ENCODE assay signal across 7 mouse cellular contexts in genomic region chr11:97936758-97937157, GRCm38 (mm10). TPM values are rescaled to one million over a fixed set of nuclear protein-coding genes. Genes with fewer than 3 reads are reported as not detected.
DNase-seq lines count a peak whose midpoint lies in the region; ATAC-seq and TF ChIP-seq lines count a peak whose summit lies in the region.

No protein-coding gene starts in this region.

- ATAC-seq in erythroblast, adult 5-6 weeks (replicated peaks; ENCODE audit: low FRiP score, poor library complexity, severe bottlenecking) = peak; percentile 64; the same call in 1 of the 2 replicates
- ATAC-seq in limb, embryonic 11.5 days (ENCODE audit: insufficient number of reproducible peaks, low FRiP score, low TSS enrichment, low read depth) = no peak

- no peak overlapping the region for H3K27ac ChIP-seq in limb, embryonic 11.5 days (replicated peaks; ENCODE audit: low read depth, low read length)

- peaks cover 53% of the 10 kb centered on the region for H3K4me1 ChIP-seq in E14TG2a.4 (replicated peaks; ENCODE audit: low read depth, low read length)
- no peaks in the 10 kb centered on the region for H3K4me1 ChIP-seq in limb, embryonic 11.5 days (ENCODE audit: control insufficient read depth, insufficient read depth, low read length)

- no peak overlapping the region for H3K9ac ChIP-seq in limb, embryonic 11.5 days (ENCODE audit: low read length)

- peaks cover 58% of the 10 kb centered on the region for H3K36me3 ChIP-seq in E14TG2a.4 (ENCODE audit: insufficient read depth, low read length)
- no peaks in the 10 kb centered on the region for H3K36me3 ChIP-seq in limb, embryonic 11.5 days (ENCODE audit: control insufficient read depth, insufficient read depth, low read length)

- H3K4me2 ChIP-seq in limb, embryonic 11.5 days (ENCODE audit: low read depth, severe bottlenecking) = no peak overlapping the region

- 35% methylated on average over 3 of the region's 3 CpGs for WGBS in limb, embryonic 11.5 days

- H3K9me3 ChIP-seq in E14TG2a.4 (ENCODE audit: low read length) = 0 out of 2 replicates have a peak, but pooled peaks cover under 1% of the 10 kb centered on the region
- no peaks in the 10 kb centered on the region for H3K9me3 ChIP-seq in limb, embryonic 11.5 days (ENCODE audit: control insufficient read depth, low read length)

- H3K4me3 ChIP-seq in E14TG2a.4 (replicated peaks; ENCODE audit: low read length) = no peak overlapping the region
- no peak overlapping the region for H3K4me3 ChIP-seq in limb, embryonic 11.5 days (ENCODE audit: low read depth, low read length)

- TF ChIP-seq CTCF in E14TG2a.4 (conservative IDR thresholded peaks at IDR 0.05; ENCODE audit: low read length) = peak; percentile 91

- peak; percentile 47 to 55 for DNase-seq in layer of hippocampus, postnatal 10 days (ENCODE audit: low spot score in 2 of 2)
- no peak for DNase-seq in layer of hippocampus, postnatal 36 days
- DNase-seq in ZHBTc4 (ENCODE audit: low read depth, low spot score) = peak; percentile 81
- DNase-seq in limb, embryonic 11.5 days (ENCODE audit: low spot score) = peak; percentile 74
- peak; percentile 24 for DNase-seq in retina, postnatal 7 days (ENCODE audit: low read depth, low spot score)

- H3K27me3 ChIP-seq in E14TG2a.4 (ENCODE audit: insufficient read depth, low read length) = no peaks in the 10 kb centered on the region
- H3K27me3 ChIP-seq in limb, embryonic 11.5 days (ENCODE audit: control insufficient read depth, insufficient read depth, low read length) = no peaks in the 10 kb centered on the region

RNA-seq across cellular contexts. Expression of gene Plxdc1, which starts 49.5 kb away (rescaled TPM):
- total RNA-seq in layer of hippocampus, postnatal 10 days (2021) = 1 to 10 TPM; 6.8 to 7.1 TPM
- 10 to 100 TPM in 1 of 2 experiments, 1 to 10 TPM in 1; 8.2 to 10.0 TPM for total RNA-seq in layer of hippocampus, postnatal 36 days (2021)
- 2.1 TPM in 1 of 2 replicates, not detected in the other for total RNA-seq in erythroblast, adult 5-6 weeks (2015; ENCODE audit: low replicate concordance)
- 1.0 and 1.8 TPM in 2 replicates for total RNA-seq in erythroblast, adult 5-6 weeks (2017; ENCODE audit: low replicate concordance)
- 0.15 TPM in 1 of 2 replicates, not detected in the other for polyA plus RNA-seq in limb, embryonic 11.5 days (2014; fragmentation: Nextera tagmentation; extraction: Ambion mirVana)

RNA-seq across cellular contexts. Expression of gene Fbxo47, which starts 52.8 kb away (rescaled TPM):
- total RNA-seq in layer of hippocampus, postnatal 10 days (2021) = under 1 TPM; 0.45 to 0.46 TPM
- 1 to 10 TPM; 1.5 to 2.1 TPM for total RNA-seq in layer of hippocampus, postnatal 36 days (2021)
- not detected in 2 replicates for total RNA-seq in erythroblast, adult 5-6 weeks (2015; ENCODE audit: low replicate concordance)
- 0.84 and 0.85 TPM in 2 replicates for total RNA-seq in erythroblast, adult 5-6 weeks (2017; ENCODE audit: low replicate concordance)
- polyA plus RNA-seq in limb, embryonic 11.5 days (2014; fragmentation: Nextera tagmentation; extraction: Ambion mirVana) = 1.0 TPM in 2 replicates

RNA-seq across cellular contexts. Expression of gene Arl5c, which starts 59.2 kb away (rescaled TPM):
- total RNA-seq in layer of hippocampus, postnatal 10 days (2021) = 1 to 10 TPM; 2.0 to 2.1 TPM
- 1 to 10 TPM; 1.0 to 1.1 TPM for total RNA-seq in layer of hippocampus, postnatal 36 days (2021)
- 0.96 and 5.9 TPM in 2 replicates for total RNA-seq in erythroblast, adult 5-6 weeks (2015; ENCODE audit: low replicate concordance)
- 1.5 and 2.6 TPM in 2 replicates for total RNA-seq in erythroblast, adult 5-6 weeks (2017; ENCODE audit: low replicate concordance)
- 9.5 and 9.9 TPM in 2 replicates for polyA plus RNA-seq in limb, embryonic 11.5 days (2014; fragmentation: Nextera tagmentation; extraction: Ambion mirVana)

Comparison
In these comparisons a context has a peak if more than half of its experiments do, and no peak if none do; other contexts are left out.
1. DNase-seq: peak in layer of hippocampus, postnatal 10 days (2 of 2), ZHBTc4 (single experiment), limb, embryonic 11.5 days (single experiment) and retina, postnatal 7 days (single experiment); none in layer of hippocampus, postnatal 36 days (0 of 2).